Mouse (Mus musculus): Measurements from ENCODE around the gene Ccr5.
A peak's percentile ranks its signal among the peaks of the same experiment; 100 is the strongest.
"Not testable (repeated sequence)": the region's sequence is repeated elsewhere in the genome, so short reads cannot be mapped to it uniquely, and the experiment has no call there.

Gene Ccr5

GRCm38 (mm10) chr9:124121387-124122184, at the start of gene Ccr5:
TSS of gene Ccr5 (plus strand) at chr9:124121543.
- no peak for DNase-seq (ENCODE audit: low spot score)

- no peak for DNase-seq (ENCODE audit: low spot score)
Measured at GRCm38 (mm10) chr9:124079803-124080202, 41.5 kb upstream of the Ccr5 start.

- DNase-seq (ENCODE audit: low spot score): not testable (repeated sequence)
Measured at GRCm38 (mm10) chr9:124080471-124080870, 40.9 kb upstream of the Ccr5 start.

GRCm38 (mm10) chr9:124090441-124090840, 30.9 kb upstream of the Ccr5 start:
- no peak for DNase-seq (ENCODE audit: low spot score)

GRCm38 (mm10) chr9:124099127-124099526, 22.2 kb upstream of the Ccr5 start:
- no peak for DNase-seq (ENCODE audit: low spot score)

- DNase-seq (ENCODE audit: low spot score): no peak
Measured at GRCm38 (mm10) chr9:124100357-124100756, 21.0 kb upstream of the Ccr5 start.

- DNase-seq (ENCODE audit: low spot score): no peak
Measured at GRCm38 (mm10) chr9:124101723-124102122, 19.6 kb upstream of the Ccr5 start, which contains the start of gene Ccr2. TSS of gene Ccr2 (plus strand) at chr9:124101950.

- no peak for DNase-seq (ENCODE audit: low spot score)
Measured at GRCm38 (mm10) chr9:124103199-124103598, 18.1 kb upstream of the Ccr5 start.

- no peak for DNase-seq (ENCODE audit: low spot score)
Measured at GRCm38 (mm10) chr9:124105196-124105595, 16.1 kb upstream of the Ccr5 start.

- no peak for DNase-seq (ENCODE audit: low spot score)
Measured at GRCm38 (mm10) chr9:124107232-124107631, 14.1 kb upstream of the Ccr5 start.

GRCm38 (mm10) chr9:124108356-124109127, 12.8 kb upstream of the Ccr5 start:
- DNase-seq (ENCODE audit: low spot score): no peak

- no peak for DNase-seq (ENCODE audit: low spot score)
Measured at GRCm38 (mm10) chr9:124111997-124112396, 9.3 kb upstream of the Ccr5 start.

GRCm38 (mm10) chr9:124112591-124113239, 8.6 kb upstream of the Ccr5 start:
- DNase-seq (ENCODE audit: low spot score): no peak

GRCm38 (mm10) chr9:124113777-124114176, 7.6 kb upstream of the Ccr5 start:
- no peak for DNase-seq (ENCODE audit: low spot score)

- DNase-seq (ENCODE audit: low spot score): no peak
Measured at GRCm38 (mm10) chr9:124118489-124118888, 2.9 kb upstream of the Ccr5 start.

GRCm38 (mm10) chr9:124125576-124125975, 4.2 kb downstream of the Ccr5 start:
- no peak for DNase-seq (ENCODE audit: low spot score)

GRCm38 (mm10) chr9:124126373-124126772, 5.0 kb downstream of the Ccr5 start:
- peak; percentile 36 for DNase-seq (ENCODE audit: low spot score)

GRCm38 (mm10) chr9:124127412-124127811, 6.1 kb downstream of the Ccr5 start:
- DNase-seq (ENCODE audit: low spot score): no peak

GRCm38 (mm10) chr9:124128379-124128778, 7.0 kb downstream of the Ccr5 start:
- DNase-seq (ENCODE audit: low spot score): peak; percentile 73

GRCm38 (mm10) chr9:124132899-124133298, 11.6 kb downstream of the Ccr5 start:
- DNase-seq (ENCODE audit: low spot score): not testable (repeated sequence)

- DNase-seq (ENCODE audit: low spot score): not testable (repeated sequence)
Measured at GRCm38 (mm10) chr9:124134919-124135318, 13.6 kb downstream of the Ccr5 start.

GRCm38 (mm10) chr9:124137619-124138018, 16.3 kb downstream of the Ccr5 start:
- DNase-seq (ENCODE audit: low spot score): no peak

All from embryo, embryonic 10 days (tissue).